Mouse (Mus musculus): ENCODE results near the gene Sucnr1.
"Not testable (repeated sequence)": the region's sequence is repeated elsewhere in the genome, so short reads cannot be mapped to it uniquely, and the experiment has no call there.

Sucnr1 gene

GRCm38 (mm10) chr3:60081648-60082047 is at the start of gene Sucnr1:
Sucnr1 (plus strand) TSS chr3:60081869.
- DNase-seq (ENCODE audit: low spot score in 2 of 2): no peak

GRCm38 (mm10) chr3:60046221-60046913 is 35.3 kb upstream of the Sucnr1 start:
- no peak for DNase-seq (ENCODE audit: low spot score in 2 of 2)

- no peak for DNase-seq (ENCODE audit: low spot score in 2 of 2)
Observed at GRCm38 (mm10) chr3:60053231-60053927, 28.3 kb upstream of the Sucnr1 start.

GRCm38 (mm10) chr3:60053931-60054330 is 27.7 kb upstream of the Sucnr1 start:
- no peak for DNase-seq (ENCODE audit: low spot score in 2 of 2)

- no peak for DNase-seq (ENCODE audit: low spot score in 2 of 2)
Observed at GRCm38 (mm10) chr3:60056451-60056850, 25.2 kb upstream of the Sucnr1 start.

- no peak for DNase-seq (ENCODE audit: low spot score in 2 of 2)
Observed at GRCm38 (mm10) chr3:60057070-60057808, 24.4 kb upstream of the Sucnr1 start.

- DNase-seq (ENCODE audit: low spot score in 2 of 2): no peak
Observed at GRCm38 (mm10) chr3:60057809-60058082, 23.9 kb upstream of the Sucnr1 start.

- DNase-seq (ENCODE audit: low spot score in 2 of 2): no peak
Observed at GRCm38 (mm10) chr3:60078883-60079415, 2.7 kb upstream of the Sucnr1 start.

- DNase-seq (ENCODE audit: low spot score in 2 of 2): peak in 1 of 2 experiments; percentile 22
Observed at GRCm38 (mm10) chr3:60080572-60080971, 1.1 kb upstream of the Sucnr1 start.

GRCm38 (mm10) chr3:60082746-60083145 is 1.1 kb downstream of the Sucnr1 start:
- DNase-seq (ENCODE audit: low spot score in 2 of 2): no peak

GRCm38 (mm10) chr3:60085729-60086128 is 4.1 kb downstream of the Sucnr1 start:
- no peak for DNase-seq (ENCODE audit: low spot score in 2 of 2)

- DNase-seq (ENCODE audit: low spot score in 2 of 2): no peak
Observed at GRCm38 (mm10) chr3:60091321-60091720, 9.7 kb downstream of the Sucnr1 start.

GRCm38 (mm10) chr3:60094386-60095156 is 12.9 kb downstream of the Sucnr1 start:
- DNase-seq (ENCODE audit: low spot score in 2 of 2): no peak

- no peak for DNase-seq (ENCODE audit: low spot score in 2 of 2)
Observed at GRCm38 (mm10) chr3:60096941-60097340, 15.3 kb downstream of the Sucnr1 start.

GRCm38 (mm10) chr3:60097485-60097884 is 15.8 kb downstream of the Sucnr1 start:
- no peak for DNase-seq (ENCODE audit: low spot score in 2 of 2)

GRCm38 (mm10) chr3:60098521-60098920 is 16.9 kb downstream of the Sucnr1 start:
- DNase-seq (ENCODE audit: low spot score in 2 of 2): no peak

GRCm38 (mm10) chr3:60104462-60105109 is 22.9 kb downstream of the Sucnr1 start:
- no peak for DNase-seq (ENCODE audit: low spot score in 2 of 2)

GRCm38 (mm10) chr3:60106446-60106845 is 24.8 kb downstream of the Sucnr1 start:
- DNase-seq (ENCODE audit: low spot score in 2 of 2): not testable (repeated sequence)

GRCm38 (mm10) chr3:60107736-60108135 is 26.1 kb downstream of the Sucnr1 start:
- DNase-seq (ENCODE audit: low spot score in 2 of 2): no peak

GRCm38 (mm10) chr3:60108815-60109214 is 27.1 kb downstream of the Sucnr1 start:
- DNase-seq (ENCODE audit: low spot score in 2 of 2): no peak

- DNase-seq (ENCODE audit: low spot score in 2 of 2): no peak
Observed at GRCm38 (mm10) chr3:60111135-60111710, 29.6 kb downstream of the Sucnr1 start.
